Mouse (Mus musculus) adrenal gland, postnatal 14 days (tissue): ENCODE measurements around the gene Fggy. TPM values are rescaled to one million over a fixed set of nuclear protein-coding genes. Genes with fewer than 3 reads are reported as not detected.

Source experiments
- DNase-seq: peaks from one replicate; pipeline ENCODE4 v3.0.0; 2021; ENCODE audit warnings: mixed read lengths
- total RNA-seq: library from RNA; stranded (reverse); gene quantifications from 2 replicates; pipeline ENCODE4 v1.2.3, GENCODE M21; 2021

Fggy gene
- total RNA-seq, 1 experiment from 2014 or later = 55.3 TPM

DNA sequence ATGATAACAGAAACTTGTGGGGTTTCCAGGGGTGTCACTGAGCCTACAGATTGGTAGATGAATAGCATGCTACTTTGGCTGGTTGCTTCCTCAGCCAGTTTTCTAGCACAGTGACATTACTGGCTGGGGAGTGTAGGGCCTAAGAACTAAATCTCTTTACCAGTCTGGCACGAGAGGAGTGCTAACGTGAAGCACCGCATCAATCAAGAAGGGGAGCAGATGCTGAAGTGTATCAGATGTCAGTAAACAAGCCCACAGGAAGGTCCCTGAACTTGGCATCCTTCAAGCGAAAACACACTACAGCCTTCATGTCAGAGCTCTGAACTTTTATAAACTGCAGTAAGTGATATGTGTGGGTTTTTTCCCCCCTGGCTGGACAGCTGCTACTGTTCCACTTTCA lies 303.8 kb downstream of the Fggy start:
- DNase-seq = no peak

GRCm38 (mm10) chr4:95861741-95862155 lies 304.4 kb downstream of the Fggy start:
- peak; percentile 46 for DNase-seq

DNA sequence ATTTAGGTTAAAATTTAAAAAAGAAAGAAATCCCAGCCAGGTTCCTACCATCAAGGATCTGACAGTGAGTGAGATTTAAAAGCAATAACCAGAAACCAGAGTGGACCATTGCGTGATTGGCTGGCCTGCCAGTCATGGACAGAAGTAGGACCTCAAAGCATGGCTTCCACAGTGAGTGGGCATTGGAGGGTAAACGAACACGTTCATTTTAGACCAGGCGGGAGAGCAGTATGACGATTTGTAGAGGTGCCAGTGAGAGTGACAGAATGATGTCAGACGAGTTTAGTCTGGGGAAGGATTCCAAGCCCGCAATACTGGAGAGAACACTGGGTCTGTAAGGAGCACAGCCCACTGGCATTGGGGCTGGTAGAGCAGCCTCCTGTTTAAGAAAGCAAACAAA lies 305.0 kb downstream of the Fggy start:
- DNase-seq = no peak

DNA sequence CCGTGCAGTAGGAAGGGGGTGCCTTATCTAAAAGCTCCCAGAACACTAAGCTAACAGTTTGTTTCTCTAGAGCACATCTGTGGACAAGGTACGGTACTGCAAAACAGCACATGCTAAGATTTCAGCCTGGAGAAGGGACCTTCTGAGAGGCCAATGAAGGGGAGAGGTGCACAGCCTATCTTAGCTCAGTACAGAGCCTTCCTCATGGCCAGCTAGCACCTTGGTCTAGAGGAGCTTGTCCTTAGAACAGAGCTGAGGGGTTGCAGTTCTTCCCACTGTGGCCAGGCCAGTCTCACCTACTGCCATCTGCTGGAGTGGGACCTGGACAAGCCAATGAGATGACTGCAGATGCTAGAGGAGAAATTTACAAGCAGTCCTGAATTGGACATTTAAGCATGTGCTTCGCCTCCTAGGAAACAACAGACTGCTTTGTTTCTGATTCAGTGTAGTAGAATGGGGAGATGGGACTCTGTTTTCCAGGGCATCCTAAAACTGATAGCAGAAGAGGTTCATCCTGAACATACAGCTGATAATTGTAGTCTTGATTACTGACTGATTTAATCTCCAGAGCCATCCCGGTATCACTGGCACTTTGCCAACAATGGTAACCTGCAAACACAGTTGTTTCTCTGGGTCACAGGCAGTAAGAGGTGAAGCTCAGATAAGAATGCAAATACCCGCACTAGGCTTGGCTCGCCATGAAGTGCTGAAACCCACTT lies 305.6 kb downstream of the Fggy start:
- DNase-seq = no peak

DNA sequence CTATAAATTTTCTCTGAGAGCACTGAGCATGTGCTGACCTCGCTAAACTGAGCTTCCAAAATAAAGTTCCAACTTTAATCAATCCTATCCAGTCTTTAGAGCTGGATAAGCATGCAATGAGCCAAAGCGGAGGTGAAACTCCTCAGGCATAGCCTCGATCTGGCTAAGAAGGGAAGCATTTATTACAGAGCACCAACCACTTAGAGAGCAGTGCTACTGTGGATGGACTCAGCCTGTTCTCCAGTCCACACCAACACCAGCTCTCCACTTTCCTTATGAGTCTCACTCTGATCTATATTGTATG lies 306.1 kb downstream of the Fggy start:
- no peak for DNase-seq

DNA sequence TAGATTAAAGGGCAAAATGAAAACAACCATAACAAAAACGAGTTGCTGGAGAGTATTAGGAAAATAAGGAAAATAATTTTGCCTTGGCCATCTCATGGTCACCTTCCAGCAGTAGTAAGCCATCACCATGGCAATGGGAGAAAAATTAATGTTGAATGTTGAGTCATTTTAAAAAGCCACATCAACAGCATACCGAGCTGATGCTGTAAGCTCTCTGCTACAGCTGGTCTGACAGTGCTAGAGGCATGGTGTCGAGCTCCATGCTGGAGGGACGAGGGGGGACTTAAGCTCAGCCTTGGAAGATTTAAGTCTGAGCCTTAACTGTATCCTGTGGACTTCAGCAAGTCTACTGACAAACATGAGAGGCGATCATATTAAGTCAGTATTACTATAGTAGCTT lies 307.9 kb downstream of the Fggy start:
- peak; percentile 18 for DNase-seq

DNA sequence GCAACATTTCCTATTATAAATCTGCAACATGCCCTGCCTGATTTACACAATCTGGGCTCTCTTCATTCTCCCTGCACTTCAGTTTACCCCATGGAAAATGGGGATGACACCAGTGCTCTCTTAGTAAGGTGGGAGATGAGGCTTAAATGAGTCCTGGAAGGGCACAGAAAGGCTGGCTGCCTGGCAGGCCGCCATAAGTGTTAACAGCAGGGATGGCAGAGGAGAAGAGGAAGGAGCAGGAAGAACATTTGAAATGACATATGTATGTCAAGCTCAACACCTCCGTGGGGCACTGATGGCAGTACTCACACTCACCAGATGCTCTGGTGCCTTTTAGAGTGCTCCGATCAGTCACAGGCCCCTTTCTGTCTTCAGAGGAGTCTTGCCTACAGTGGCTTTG lies 308.6 kb downstream of the Fggy start:
- DNase-seq = peak; percentile 19

DNA sequence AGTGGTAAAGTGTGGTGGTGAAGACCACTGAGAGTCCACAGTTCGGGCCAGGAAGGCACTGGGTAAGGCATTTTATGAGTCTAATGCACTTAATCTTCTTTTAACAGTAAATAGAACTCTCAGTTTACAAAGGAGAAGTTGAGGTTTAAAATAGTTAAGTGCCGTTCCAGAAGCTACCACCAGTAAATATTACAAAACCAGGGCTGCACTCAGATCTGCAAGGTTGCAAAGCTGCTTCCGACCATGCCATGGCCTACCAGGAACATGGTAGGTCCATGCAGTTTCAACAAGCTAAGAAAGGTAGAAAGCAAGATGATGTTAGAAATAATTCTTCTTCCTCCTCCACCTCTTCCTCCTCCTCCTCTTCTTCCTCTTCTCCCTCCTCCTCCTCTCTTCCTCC lies 309.8 kb downstream of the Fggy start:
- no peak for DNase-seq

- DNase-seq = no peak
These were observed 311.0 kb downstream of the Fggy start for GRCm38 (mm10) chr4:95868348-95868747.

GRCm38 (mm10) chr4:95871216-95871881 lies 314.0 kb downstream of the Fggy start:
- peak; percentile 72 for DNase-seq

DNA sequence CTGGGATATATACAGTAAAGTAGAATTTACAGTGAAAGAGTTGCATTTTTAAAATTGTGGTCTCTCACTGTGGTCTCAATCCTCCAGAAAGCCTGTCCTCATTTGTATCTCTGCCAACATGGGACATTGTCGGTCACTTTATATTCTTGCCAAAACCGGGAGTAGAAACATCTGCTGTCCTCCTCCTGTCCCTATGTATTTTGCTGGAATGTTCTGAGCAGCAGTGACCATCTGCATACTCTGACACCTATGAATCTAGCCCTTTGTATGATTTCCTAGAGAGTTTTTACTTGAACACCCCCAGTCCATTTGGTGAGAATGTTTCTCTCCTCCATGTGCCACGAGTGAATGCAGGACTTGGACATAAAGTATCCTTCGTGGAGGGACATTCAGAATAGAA lies 318.6 kb downstream of the Fggy start:
- no peak for DNase-seq

DNA sequence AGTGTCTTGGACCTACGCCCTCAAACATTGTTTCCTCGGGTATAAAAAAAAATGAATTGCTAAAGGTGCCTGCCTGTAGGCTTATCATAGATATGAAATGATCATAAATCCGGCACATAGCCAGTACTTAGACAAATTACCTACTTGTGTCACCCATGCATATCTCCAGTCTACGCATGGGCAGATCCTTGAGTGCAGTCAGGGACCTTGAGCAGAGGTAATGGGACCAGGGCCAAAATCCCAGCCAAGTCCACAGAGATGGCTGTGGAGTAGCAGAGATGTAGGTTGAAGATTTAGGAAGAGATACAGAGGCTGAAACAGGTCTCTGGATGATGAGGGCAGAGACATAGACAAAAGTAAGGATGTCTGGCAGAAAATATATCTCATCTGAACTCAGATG lies 320.1 kb downstream of the Fggy start:
- peak; percentile 76 for DNase-seq

DNA sequence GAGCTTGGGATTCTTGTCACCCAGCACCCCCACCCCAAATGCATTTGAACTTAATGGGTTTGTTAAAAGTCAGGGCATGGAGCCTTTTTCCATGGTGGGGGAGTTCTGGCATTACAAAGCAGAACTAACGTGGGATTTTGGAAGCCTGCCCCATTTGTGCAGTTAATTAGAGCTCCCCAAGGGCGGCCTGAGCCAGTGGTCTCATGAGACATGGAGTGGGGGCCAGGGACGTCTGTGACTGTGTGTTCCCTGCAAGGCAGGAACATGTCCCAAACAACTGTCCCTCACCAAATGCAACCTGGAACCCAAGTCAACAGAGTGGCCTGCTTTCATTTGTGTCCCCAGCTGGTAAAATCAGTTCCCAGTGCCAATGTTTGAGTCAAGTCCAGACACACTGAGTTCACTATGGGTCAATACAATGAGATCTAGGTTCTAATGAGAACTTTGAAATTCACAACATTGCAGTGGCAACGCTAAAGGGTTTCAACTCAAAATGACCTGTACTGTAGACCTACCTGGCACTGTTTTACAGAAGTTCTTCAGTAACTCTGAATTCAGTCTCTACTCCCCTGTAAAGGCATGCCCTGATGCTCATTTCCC lies 324.5 kb downstream of the Fggy start:
- no peak for DNase-seq

GRCm38 (mm10) chr4:95884184-95885145 lies 327.2 kb downstream of the Fggy start:
- no peak for DNase-seq

DNA sequence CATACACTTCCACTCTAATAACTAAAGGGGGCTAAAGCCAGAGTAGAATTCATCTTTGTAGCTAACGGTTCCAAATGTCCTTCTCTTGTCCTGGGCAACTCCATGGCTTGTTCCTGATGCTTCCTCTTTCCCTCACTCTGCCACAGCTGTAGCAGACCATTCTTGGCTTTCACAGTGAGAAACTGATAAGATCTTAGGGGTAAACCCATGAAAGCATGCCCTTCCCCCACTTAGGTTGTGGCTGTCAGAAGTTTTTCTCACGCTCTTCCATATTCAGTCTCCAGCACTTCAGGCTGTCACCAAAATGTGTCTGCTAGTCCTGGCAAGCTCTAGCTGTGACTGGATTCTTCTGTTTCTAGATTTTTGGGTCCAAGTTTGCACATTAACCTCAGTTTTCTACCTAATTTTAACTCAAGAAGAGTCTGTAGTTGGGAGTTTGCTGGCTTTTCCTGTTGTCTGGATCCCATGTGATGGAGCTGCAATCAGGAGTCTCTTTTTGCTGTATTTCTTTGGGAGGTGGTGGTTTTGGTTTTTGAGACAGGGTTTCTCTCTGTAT lies 338.0 kb downstream of the Fggy start:
- DNase-seq = no peak

DNA sequence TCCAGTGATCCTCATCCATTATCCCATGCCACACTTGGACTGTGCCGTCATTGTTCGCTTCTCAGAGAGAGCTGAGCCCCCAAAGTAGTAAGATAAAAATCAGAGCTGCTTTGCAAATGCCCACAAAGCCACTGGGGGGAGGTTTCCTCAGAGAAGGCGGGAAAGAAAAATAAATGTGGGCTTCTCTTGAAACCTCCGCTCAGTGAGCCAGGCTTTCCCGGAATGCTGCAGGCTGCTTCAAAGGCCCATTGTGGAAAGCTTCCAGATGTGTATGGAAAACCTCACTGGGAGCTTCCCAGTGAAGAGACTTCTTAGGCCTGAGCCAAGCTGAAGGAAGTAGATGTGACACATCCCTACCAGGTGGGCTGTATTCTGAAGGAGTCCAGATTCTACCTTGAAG lies 339.3 kb downstream of the Fggy start:
- no peak for DNase-seq

DNA sequence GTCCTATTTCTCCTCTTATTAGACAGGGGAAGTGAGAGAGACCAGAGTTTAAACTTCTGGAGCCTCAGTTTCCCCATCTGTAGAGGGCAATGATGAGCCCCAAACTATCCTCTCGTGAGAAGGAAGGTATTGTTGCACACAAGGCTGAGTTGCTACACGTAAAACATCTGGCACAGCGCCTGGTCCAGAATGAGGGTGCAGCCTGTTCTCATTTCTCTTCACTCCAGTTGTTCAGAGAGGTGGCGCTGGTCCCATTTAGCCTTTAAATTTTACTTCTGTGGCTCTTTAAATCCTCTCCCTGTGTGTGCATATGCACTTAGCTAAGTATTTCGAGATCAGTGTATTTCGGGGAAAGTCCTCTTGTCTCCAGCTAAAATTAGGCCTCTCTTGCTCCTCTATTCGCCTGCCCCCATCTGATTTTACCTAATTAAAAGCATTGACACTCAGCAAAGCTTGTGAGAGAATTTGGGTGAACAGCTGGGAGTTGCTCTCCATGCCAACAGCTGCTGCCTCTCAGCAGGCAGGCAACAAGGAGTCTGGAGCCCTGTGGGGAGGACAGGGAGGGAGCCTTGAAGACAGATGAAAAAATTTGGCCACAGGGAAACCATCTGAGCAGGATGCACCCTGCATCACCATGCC lies 340.0 kb downstream of the Fggy start:
- no peak for DNase-seq

DNA sequence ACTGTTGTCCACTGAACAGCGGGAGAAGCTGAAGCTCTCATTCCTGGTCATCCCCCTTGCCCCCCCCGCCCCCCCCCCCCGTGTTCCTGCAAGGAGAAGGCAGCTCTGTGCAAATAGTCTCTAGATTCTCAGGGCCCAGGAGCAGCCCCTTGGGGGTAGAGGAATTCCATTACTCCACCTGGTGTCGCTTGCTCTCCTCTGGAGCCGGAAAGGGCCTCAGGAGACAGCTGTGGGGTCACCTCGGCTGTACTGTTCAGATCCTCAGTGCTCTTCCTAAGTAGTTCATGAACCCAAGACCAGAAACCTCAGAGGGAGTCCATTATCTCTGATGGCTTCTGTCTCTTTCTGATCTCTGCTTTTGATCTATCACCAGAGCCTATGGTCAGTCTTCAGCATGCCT lies 341.4 kb downstream of the Fggy start:
- DNase-seq = no peak

DNA sequence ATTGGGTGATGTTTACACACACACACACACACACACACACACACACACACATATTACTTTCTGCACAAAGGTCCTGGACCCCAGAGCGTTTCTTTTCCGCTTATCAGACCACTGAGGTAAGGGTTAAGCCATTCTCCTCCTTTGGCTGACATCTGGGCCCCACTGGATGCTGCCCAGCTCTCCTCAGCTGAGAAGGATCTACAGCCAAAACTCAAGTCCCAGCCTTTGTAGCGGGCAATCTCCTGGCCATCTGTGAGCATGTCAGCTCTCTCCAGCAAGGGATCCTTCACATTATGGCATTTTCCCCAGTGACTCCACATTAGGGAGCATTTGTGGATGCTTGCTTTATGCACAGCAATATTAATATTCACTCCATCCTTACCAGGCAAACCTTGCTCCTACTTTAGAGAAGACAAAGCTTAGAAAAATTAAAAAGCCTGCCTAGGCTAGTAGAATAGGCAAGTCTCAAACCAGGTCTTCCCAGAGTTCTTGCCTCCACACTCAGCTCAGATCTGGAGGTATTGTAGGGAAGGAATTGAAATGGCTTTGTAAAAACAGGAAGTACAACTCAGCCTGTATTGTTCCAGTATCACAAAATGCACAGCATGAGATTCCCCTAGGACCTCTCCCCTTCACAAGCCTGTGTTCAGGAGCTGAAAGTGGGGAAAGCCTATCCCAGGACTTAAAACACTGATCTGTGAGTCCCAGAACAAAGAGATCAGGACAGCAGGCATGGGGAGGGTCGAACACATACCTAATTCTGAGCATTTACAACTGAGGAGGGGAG lies 342.8 kb downstream of the Fggy start:
- DNase-seq = no peak

DNA sequence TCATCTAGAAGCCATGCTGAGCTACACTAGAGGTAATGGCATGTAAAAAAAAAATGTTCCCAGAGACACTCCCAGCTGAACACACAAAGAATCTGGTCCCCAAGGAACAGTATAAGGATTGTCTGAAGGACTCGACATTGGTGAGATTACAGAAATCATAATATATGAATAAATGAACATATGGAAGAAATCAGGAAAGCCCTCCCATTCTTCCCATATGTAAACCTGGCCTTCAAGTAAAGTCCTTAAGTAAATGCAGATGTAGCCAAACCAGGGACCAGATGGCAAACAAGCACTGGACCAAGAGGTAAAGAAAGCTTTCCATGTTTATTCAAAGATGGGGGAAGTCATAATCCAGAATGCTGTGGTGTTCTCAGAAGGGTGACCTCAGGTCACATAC lies 343.5 kb downstream of the Fggy start:
- DNase-seq = no peak

- no peak for DNase-seq
These were observed 348.8 kb downstream of the Fggy start for GRCm38 (mm10) chr4:95906141-95906540.
